Mouse (Mus musculus) inflammation-experienced regulatory T-cells, adult 6 months (primary cell): Measurements from ENCODE around the gene Pklr. TPM values are rescaled to one million over a fixed set of nuclear protein-coding genes. Genes with fewer than 3 reads are reported as not detected.

ENCODE experiments used
- polyA plus RNA-seq, 3 experiments: library from polyadenylated mRNA; unstranded; fragments of 100-300 nt; shearing (Covaris generic); gene quantifications; one replicate each; pipeline ENCODE4 v1.2.1; 2017

The Pklr gene
- polyA plus RNA-seq, 3 experiments from 2014 or later: not detected

Other genes starting within 250 kb of the Pklr start
- gene Msto1, start 222.1 kb upstream of the Pklr start, polyA plus RNA-seq: 10 to 100 TPM; 23.3 to 29.4 (median 25.3) TPM
- gene Ash1l, start 185.5 kb upstream of the Pklr start, polyA plus RNA-seq: 10 to 100 TPM; 22.7 to 59.3 (median 41.7) TPM
- 100 to 1,000 TPM; 104 to 154 (median 141) TPM for gene Dap3, start 185.0 kb upstream of the Pklr start, polyA plus RNA-seq
- gene Rusc1, start 42.8 kb upstream of the Pklr start, polyA plus RNA-seq: 10 to 100 TPM; 57.4 to 78.0 (median 68.9) TPM
- not detected for gene Gm43738, start 35.0 kb upstream of the Pklr start, polyA plus RNA-seq
- gene Fdps, start 34.2 kb upstream of the Pklr start, polyA plus RNA-seq: 10 to 100 TPM; 46.3 to 92.3 (median 78.1) TPM
- gene Hcn3, start 24.1 kb downstream of the Pklr start, polyA plus RNA-seq: 1 to 10 TPM in 2 of 3 experiments, not detected in 1; 1.3 TPM
- 10 to 100 TPM; 12.5 to 29.0 (median 24.7) TPM for gene Clk2, start 28.7 kb downstream of the Pklr start, polyA plus RNA-seq
- 100 to 1,000 TPM; 168 to 216 (median 185) TPM for gene Scamp3, start 41.3 kb downstream of the Pklr start, polyA plus RNA-seq
- 100 to 1,000 TPM; 132 to 223 (median 213) TPM for gene Fam189b, start 47.0 kb downstream of the Pklr start, polyA plus RNA-seq
- gene Gba, start 66.8 kb downstream of the Pklr start, polyA plus RNA-seq: 10 to 100 TPM; 63.7 to 86.1 (median 85.1) TPM
- 1 to 10 TPM in 2 of 3 experiments, under 1 TPM in 1; 0.48 to 3.3 (median 2.7) TPM for gene Thbs3, start 79.0 kb downstream of the Pklr start, polyA plus RNA-seq
- gene Mtx1, start 90.9 kb downstream of the Pklr start, polyA plus RNA-seq: 100 to 1,000 TPM in 1 of 3 experiments, 10 to 100 TPM in 2; 77.7 to 112 (median 94.3) TPM
- gene Muc1, start 92.9 kb downstream of the Pklr start, polyA plus RNA-seq: 1 to 10 TPM; 1.6 to 2.5 (median 1.8) TPM
- gene Krtcap2, start 109.8 kb downstream of the Pklr start, polyA plus RNA-seq: 100 to 1,000 TPM; 271 to 458 (median 303) TPM
- gene Trim46, start 110.2 kb downstream of the Pklr start, polyA plus RNA-seq: 1 to 10 TPM; 2.6 to 5.5 (median 3.4) TPM
- 100 to 1,000 TPM; 115 to 155 (median 137) TPM for gene Dpm3, start 123.2 kb downstream of the Pklr start, polyA plus RNA-seq
- gene Slc50a1, start 134.4 kb downstream of the Pklr start, polyA plus RNA-seq: 100 to 1,000 TPM; 152 to 315 (median 248) TPM
- gene Efna1, start 145.0 kb downstream of the Pklr start, polyA plus RNA-seq: not detected
- not detected for gene Efna3, start 186.8 kb downstream of the Pklr start, polyA plus RNA-seq
- under 1 TPM in 2 of 3 experiments, not detected in 1; 0.49 to 0.59 TPM for gene Efna4, start 201.9 kb downstream of the Pklr start, polyA plus RNA-seq
- gene Adam15, start 213.9 kb downstream of the Pklr start, polyA plus RNA-seq: 10 to 100 TPM in 2 of 3 experiments, 1 to 10 TPM in 1; 6.8 to 11.1 (median 10.8) TPM
- under 1 TPM in 2 of 3 experiments, not detected in 1; 0.20 to 0.54 TPM for gene Dcst2, start 225.8 kb downstream of the Pklr start, polyA plus RNA-seq
- gene Dcst1, start 229.1 kb downstream of the Pklr start, polyA plus RNA-seq: under 1 TPM; 0.40 to 0.88 (median 0.71) TPM